11 mouse cellular contexts compared by ENCODE assay signal in genomic region chr1:39176690-39177089, GRCm38 (mm10). TPM values are rescaled to one million over a fixed set of nuclear protein-coding genes. Genes with fewer than 3 reads are reported as not detected.
"Had no signal": no experiment of that assay in that cellular context is flagged by ENCODE, and none has a peak within 500 bp of the region (broad histone marks: within the 10 kb centered on the region; RNA-seq: fewer than 3 reads in every experiment).

No protein-coding gene starts in this region.

- H3K9me3 ChIP-seq: intestine, embryonic 15.5 days; liver, embryonic 13.5 days; lung, embryonic 15.5 days; midbrain, embryonic 12.5 days had no signal

- H3K4me2 ChIP-seq: intestine, embryonic 15.5 days; limb, embryonic 12.5 days; liver, embryonic 13.5 days; lung, embryonic 15.5 days; midbrain, embryonic 12.5 days had no signal

- H3K36me3 ChIP-seq: intestine, embryonic 15.5 days; limb, embryonic 12.5 days; liver, embryonic 13.5 days; lung, embryonic 15.5 days; midbrain, embryonic 12.5 days had no signal

- ATAC-seq: intestine, embryonic 15.5 days; liver, postnatal 0 days had no signal

- H3K4me3 ChIP-seq: intestine, embryonic 15.5 days; limb, embryonic 12.5 days; liver, embryonic 13.5 days; lung, embryonic 15.5 days; megakaryocyte, embryonic 14.5 days; midbrain, embryonic 12.5 days had no signal

- H3K27me3 ChIP-seq: intestine, embryonic 15.5 days; limb, embryonic 12.5 days; liver, embryonic 13.5 days; lung, embryonic 15.5 days; midbrain, embryonic 12.5 days had no signal

- H3K4me1 ChIP-seq: intestine, embryonic 15.5 days; limb, embryonic 12.5 days; liver, embryonic 13.5 days; lung, embryonic 15.5 days; megakaryocyte, embryonic 14.5 days; midbrain, embryonic 12.5 days had no signal

- H3K27ac ChIP-seq: intestine, embryonic 15.5 days; limb, embryonic 12.5 days; liver, embryonic 13.5 days; lung, embryonic 15.5 days; macrophage; midbrain, embryonic 12.5 days had no signal

- DNase-seq: liver; liver, embryonic 13.5 days; liver, postnatal 0 days; lung, postnatal 14 days; thymus, postnatal 36 days had no signal

- H3K9ac ChIP-seq: intestine, embryonic 15.5 days; limb, embryonic 12.5 days; liver, embryonic 13.5 days; liver, postnatal 0 days; lung, embryonic 15.5 days; midbrain, embryonic 12.5 days had no signal

RNA-seq across cellular contexts. Expression of gene Npas2, which starts 16.8 kb away (rescaled TPM):
- polyA plus RNA-seq: midbrain, embryonic 12.5 days had no signal
